Mouse (Mus musculus) spleen, postnatal 14 days (tissue): ENCODE results near the gene Tbx1.
"Not testable (repeated sequence)": the region's sequence is repeated elsewhere in the genome, so short reads cannot be mapped to it uniquely, and the experiment has no call there.

ENCODE experiments used
- DNase-seq, 2 experiments: peaks; one replicate each; pipeline ENCODE4 v3.0.0; 2021 to 2022; ENCODE audit warnings: low spot score in 2 of 2

The Tbx1 gene

DNA sequence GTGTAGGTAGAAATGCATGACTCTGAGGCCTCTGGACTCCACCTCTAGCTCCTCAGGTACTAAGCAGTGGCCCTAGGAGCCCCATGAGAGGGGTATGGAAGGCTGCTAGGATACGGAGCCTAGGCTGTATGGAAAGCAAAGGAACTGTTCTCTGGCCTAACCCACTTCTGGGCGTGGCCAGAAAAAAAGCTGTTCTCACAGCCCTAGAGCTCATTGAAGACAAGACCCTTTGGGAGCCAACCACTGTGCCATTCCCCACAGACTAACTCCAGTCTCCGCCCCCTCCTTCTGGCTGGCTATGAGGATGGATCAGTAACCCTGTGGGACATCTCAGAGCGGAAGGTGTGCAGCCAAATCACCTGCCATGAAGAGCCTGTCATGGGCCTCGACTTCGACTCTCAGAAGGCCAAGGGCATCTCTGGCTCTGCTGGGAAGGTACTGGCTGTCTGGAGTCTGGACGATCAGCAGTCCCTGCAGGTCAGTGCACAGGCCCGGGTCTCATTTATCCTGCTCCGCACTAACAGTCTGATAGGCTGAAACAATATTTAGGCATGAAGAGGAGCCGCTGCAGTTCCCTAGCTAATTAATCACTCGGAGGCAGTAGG is 38.3 kb downstream of the Tbx1 start:
- DNase-seq: no peak

DNA sequence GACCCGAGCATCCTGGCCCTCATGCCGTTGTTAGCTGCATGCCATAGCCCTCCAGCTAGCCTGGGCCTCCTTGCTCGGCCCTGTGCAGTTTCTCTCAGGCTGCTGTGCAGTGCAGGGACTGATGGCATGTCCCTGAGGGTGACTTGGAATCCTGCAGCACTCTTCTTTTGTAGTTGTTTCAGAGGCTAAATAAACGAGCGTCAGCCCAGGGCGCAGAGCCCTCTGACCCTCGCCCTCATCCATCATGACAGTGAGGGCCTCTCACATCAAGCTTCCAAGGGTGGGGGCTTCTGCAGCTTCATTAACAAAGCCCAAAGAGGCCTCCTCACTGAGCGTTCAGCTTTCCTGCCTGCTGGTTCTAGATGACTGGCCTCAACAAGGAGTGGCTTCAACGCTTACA is 38.9 kb downstream of the Tbx1 start:
- no peak for DNase-seq

DNA sequence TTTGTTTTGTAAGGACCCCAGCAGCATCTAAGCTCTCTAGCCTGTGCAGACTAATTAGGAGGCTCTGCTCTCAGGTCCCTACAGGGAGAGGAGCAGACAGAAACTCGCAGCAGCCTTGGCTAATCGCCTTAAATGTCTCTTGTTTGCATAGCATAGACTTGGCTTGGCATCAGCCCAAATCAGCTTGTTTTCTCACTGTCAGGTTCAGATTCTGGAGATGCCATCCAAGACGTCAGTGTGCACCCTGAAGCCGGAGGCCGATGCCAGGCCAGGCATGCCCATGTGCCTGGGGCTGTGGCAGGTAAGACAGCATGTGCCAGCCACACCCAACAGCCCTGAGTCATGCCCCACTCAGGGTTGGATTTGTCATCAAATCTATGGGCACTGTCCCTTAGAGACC is 42.6 kb downstream of the Tbx1 start:
- no peak for DNase-seq

DNA sequence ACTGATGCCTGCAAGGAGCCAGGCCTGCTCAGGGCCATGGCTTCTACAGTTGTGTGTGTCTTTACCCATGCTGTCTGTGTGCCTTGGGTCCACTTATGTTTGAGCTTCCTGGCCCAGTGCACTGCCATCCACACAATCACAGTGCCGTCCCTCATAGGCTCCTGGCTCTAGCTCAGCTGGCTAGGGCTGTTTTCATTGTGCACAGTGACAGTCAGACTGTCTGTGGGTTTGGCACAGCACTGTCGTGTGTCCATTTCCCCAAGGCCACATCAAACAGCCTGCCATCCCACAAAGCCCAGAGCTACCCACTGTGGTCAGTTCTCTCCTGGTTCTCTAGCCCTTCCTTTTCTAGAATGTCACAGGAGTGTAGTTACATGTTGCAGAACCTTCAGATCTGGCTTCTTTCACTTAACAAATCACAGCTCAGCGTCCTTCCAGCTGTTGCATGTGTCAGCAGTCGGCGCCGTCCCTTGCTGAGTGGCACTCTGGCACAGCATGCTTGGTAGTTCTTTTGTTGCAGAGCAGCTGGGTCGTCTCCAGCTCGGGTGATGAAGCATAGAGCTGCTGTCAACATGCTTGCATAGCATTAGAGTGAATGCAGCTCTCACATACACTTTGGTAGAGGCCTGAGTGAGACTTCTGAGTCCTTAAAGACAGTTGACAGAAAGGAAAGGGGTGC is 47.2 kb downstream of the Tbx1 start:
- DNase-seq: no peak

DNA sequence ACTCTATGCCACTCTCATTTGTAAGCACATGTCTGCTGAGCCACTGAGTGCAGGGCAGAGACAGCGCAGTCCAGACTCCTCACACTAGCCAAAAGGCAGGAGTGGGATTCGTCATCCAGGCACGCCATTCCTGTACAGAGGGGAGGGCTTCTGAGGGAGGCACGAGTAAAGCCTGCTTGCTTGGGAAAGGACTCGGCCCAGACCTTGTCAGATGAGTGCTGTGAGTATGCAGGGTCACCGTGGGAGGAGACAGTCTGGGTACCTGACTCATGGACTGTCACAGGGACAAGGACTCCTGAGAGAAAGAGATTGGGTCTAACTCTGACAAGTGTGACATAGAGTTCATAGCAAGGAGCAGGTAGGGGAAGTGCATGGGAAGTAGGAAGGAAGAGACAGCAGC is 51.2 kb downstream of the Tbx1 start:
- DNase-seq: no peak

DNA sequence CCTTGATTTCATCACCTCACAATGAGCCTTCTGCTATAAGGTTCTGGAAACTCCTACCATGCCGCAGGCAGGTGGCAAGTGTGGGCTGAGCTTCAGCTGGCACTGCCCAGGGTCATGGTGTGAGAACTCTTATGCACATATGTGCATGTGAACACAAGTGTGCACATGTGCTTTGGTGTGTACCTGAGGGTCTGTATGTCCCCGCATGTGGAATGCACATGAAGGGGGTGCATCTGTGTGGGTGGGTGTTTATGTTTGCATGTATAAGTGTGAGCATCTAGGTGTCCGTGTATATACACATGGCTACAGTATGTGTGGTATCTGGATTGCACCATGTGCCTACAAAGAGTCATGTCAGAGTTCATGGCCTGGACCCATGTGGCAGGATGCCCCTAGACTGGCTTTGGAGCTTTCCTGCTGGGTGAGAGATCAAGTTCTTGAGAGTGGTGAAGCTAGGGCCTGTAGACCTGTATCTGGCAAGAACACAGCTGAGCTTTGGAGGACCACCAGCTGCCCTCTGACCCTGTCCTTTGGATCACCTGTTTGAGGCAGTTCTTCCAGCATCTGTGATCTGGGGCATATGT is 53.0 kb downstream of the Tbx1 start:
- DNase-seq: no peak

DNA sequence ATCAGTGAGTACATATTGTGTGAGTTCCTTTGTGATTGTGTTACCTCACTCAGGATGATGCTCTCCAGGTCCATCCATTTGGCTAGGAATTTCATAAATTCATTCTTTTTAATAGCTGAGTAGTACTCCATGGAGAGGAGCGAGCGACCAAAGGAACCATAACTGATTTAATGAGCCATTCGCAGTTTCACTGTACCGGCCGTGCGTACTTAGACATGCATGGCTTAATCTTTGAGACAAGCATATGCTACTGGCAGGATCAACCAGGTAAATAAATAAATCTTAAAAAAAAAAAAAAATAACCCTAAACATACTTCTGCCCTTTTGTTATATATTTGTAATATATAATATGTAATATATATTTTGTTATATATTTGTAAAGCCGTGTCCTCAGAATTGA is 57.4 kb downstream of the Tbx1 start:
- DNase-seq: not testable (repeated sequence)
